Mouse (Mus musculus) kidney, embryonic 14.5 days (tissue): ENCODE results near the gene Vangl1. TPM values are rescaled to one million over a fixed set of nuclear protein-coding genes. Genes with fewer than 3 reads are reported as not detected.

Experiments
- ATAC-seq: fragments of 200-750 bp; cut with Nextera tagmentation; 2 replicates; pipeline ENCODE4 v1.8.0; 2017; ENCODE audit warnings: moderate number of reproducible peaks, mild to moderate bottlenecking, moderate TSS enrichment, moderate library complexity; ENCODE audit not compliant: low FRiP score, low TSS enrichment
- H3K27ac ChIP-seq: fragments of 300-500 bp; sonication (generic); 2 replicates; pipeline ENCODE4 v1.5.1; 2014; ENCODE audit warnings: low read depth, mild to moderate bottlenecking, low read length, moderate library complexity, mixed read lengths
- H3K27me3 ChIP-seq: fragments of 300-500 bp; sonication (generic); 2 replicates; pipeline ENCODE4 v1.6.1; 2014; ENCODE audit warnings: mild to moderate bottlenecking, low read length; ENCODE audit not compliant: control insufficient read depth, insufficient read depth
- H3K36me3 ChIP-seq: fragments of 300-500 bp; sonication (generic); 2 replicates; pipeline ENCODE4 v1.6.1; 2014; ENCODE audit warnings: low read length, mixed read lengths; ENCODE audit not compliant: control insufficient read depth, insufficient read depth
- H3K4me1 ChIP-seq: fragments of 300-500 bp; sonication (generic); 2 replicates; pipeline ENCODE4 v1.6.1; 2014; ENCODE audit warnings: low read length, mixed read lengths; ENCODE audit not compliant: control insufficient read depth, insufficient read depth
- H3K4me2 ChIP-seq: fragments of 300-500 bp; sonication (generic); replicated peaks from 2 replicates; pipeline ENCODE4 v1.6.1; 2014; ENCODE audit warnings: low read depth, mild to moderate bottlenecking, low read length
- H3K4me3 ChIP-seq: fragments of 300-500 bp; sonication (generic); 2 replicates; pipeline ENCODE4 v1.5.1; 2014; ENCODE audit warnings: mild to moderate bottlenecking, low read length
- H3K9ac ChIP-seq: fragments of 300-500 bp; sonication (generic); 2 replicates; pipeline ENCODE4 v1.6.1; 2014; ENCODE audit warnings: low read depth, mild to moderate bottlenecking, low read length, moderate library complexity
- H3K9me3 ChIP-seq: fragments of 300-500 bp; sonication (generic); 2 replicates; pipeline ENCODE4 v1.6.1; 2016; ENCODE audit warnings: low read length; ENCODE audit not compliant: control insufficient read depth
- WGBS: fragments of 180-500 bp; shearing (Covaris S2); extraction: QIAGEN DNeasy Blood & Tissue Kit; methylation state at CpG from one replicate; pipeline ENCODE4 v1.1.7; 2014; 5-methylcytosine and 5-hydroxymethylcytosine counted together
- polyA plus RNA-seq: library from polyadenylated mRNA; unstranded; fragments of >200 nt; fragmentation: Nextera tagmentation; extraction: Ambion mirVana; gene quantifications from 2 replicates; pipeline ENCODE4 v1.2.1, GENCODE M21; 2014

Vangl1 gene
- polyA plus RNA-seq, 1 experiment from 2014 or later, result 22.4 TPM

- Histone ChIP-seq H3K27me3 (no peaks in the 10 kb centered on the region), H3K9ac (no peak overlapping the region), H3K4me1 (no peaks in the 10 kb centered on the region), H3K9me3 (peaks cover under 1% of the 10 kb centered on the region; the same call in 1 of the 2 replicates), H3K4me2 (no peak overlapping the region), H3K36me3 (no peaks in the 10 kb centered on the region), H3K27ac (no peak overlapping the region), H3K4me3 (no peak overlapping the region)
- no peak for ATAC-seq
- WGBS, result 86% methylated on average over 8 of the region's 8 CpGs
Measured at GRCm38 (mm10) chr3:102222756-102223155, 18.3 kb upstream of the Vangl1 start.

DNA sequence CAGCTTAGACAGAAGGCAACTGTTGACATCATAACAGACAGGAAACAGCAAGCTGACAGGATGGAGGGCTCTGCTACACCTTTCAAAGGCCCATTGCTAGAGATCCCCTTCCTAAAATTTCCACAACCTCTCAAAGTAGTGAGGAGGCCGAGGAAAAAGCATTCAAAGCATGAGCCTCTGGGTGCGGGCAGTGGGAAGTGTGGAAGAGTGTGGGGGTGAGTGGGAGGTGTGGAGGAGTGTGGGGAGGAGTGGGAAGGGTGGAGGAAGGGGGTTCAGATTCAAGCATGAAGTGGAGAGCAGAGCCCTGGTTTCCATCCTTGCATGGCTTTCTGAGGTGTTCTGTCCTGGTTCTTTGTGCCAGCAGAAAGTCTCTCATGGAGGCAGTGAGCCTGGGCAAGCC, 13.8 kb upstream of the Vangl1 start:
- Histone ChIP-seq H3K36me3 (no peaks in the 10 kb centered on the region), H3K4me1 (no peaks in the 10 kb centered on the region), H3K4me2 (no peak overlapping the region), H3K9me3 (no peaks in the 10 kb centered on the region), H3K4me3 (no peak overlapping the region), H3K27me3 (no peaks in the 10 kb centered on the region), H3K27ac (no peak overlapping the region), H3K9ac (no peak overlapping the region)
- no peak for ATAC-seq
- WGBS, result 74% methylated on average over 2 of the region's 2 CpGs

- Histone ChIP-seq H3K9ac (no peak overlapping the region), H3K4me3 (no peak overlapping the region), H3K4me1 (no peaks in the 10 kb centered on the region), H3K27me3 (no peaks in the 10 kb centered on the region), H3K36me3 (no peaks in the 10 kb centered on the region), H3K27ac (no peak overlapping the region), H3K4me2 (no peak overlapping the region), H3K9me3 (no peaks in the 10 kb centered on the region)
- no peak for ATAC-seq
- WGBS, result 86% methylated on average over 4 of the region's 4 CpGs
Measured at GRCm38 (mm10) chr3:102214736-102215135, 10.2 kb upstream of the Vangl1 start.

GRCm38 (mm10) chr3:102214299-102214698, 9.8 kb upstream of the Vangl1 start:
- H3K27ac ChIP-seq, result no peak overlapping the region
- H3K4me1 ChIP-seq, result no peaks in the 10 kb centered on the region
- H3K4me2 ChIP-seq, result no peak overlapping the region
- no peaks in the 10 kb centered on the region for H3K27me3 ChIP-seq
- no peak for ATAC-seq
- H3K36me3 ChIP-seq, result no peaks in the 10 kb centered on the region
- H3K4me3 ChIP-seq, result no peak overlapping the region
- 66% methylated on average over 4 of the region's 4 CpGs for WGBS
- H3K9ac ChIP-seq, result no peak overlapping the region
- no peaks in the 10 kb centered on the region for H3K9me3 ChIP-seq

DNA sequence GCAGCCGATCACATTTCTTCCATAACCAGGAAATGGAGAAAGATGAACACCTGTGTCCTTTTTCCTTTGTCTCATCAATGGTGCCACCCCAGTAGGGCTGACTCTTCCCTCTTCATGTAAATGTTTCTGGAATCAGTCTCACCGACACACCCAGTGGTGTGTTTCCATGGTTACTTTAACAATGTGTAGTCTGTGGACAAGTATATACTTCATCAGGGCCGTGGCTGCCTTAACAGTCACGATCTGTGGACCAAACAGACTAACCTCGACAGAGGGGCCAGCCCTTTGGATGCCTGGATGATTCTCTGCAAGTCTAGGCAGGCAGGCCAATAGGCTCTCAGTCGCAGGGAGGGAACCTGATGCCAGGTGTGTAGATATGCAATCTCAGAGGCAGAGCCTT, 8.4 kb upstream of the Vangl1 start:
- Histone ChIP-seq H3K4me1 (no peaks in the 10 kb centered on the region), H3K9ac (no peak overlapping the region), H3K27me3 (no peaks in the 10 kb centered on the region), H3K4me2 (no peak overlapping the region), H3K9me3 (no peaks in the 10 kb centered on the region), H3K36me3 (no peaks in the 10 kb centered on the region), H3K4me3 (no peak overlapping the region), H3K27ac (no peak overlapping the region)
- 74% methylated on average over 6 of the region's 6 CpGs for WGBS
- no peak for ATAC-seq

DNA sequence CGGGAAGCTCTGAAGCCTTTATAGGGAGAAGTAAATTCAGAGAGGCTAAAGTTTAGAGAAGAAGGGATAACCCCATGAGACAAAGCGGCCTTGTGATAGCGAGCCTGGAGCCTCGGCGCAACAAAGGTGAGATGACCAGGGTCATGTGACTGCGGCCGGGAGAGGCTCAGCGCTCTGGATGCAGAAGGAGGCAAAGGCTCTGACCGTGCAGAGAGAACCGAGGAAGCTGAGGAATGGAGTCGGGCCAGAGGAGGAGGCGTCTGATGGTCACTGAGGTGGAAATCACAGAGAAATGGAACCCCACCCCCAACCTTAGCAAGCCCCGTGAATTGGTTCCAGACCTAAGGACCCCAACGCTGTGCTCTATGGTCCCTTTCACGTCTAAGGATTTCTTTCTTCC, 7.8 kb upstream of the Vangl1 start:
- Histone ChIP-seq H3K27ac (no peak overlapping the region), H3K9ac (no peak overlapping the region), H3K4me2 (no peak overlapping the region), H3K27me3 (no peaks in the 10 kb centered on the region), H3K4me1 (no peaks in the 10 kb centered on the region), H3K36me3 (no peaks in the 10 kb centered on the region), H3K9me3 (no peaks in the 10 kb centered on the region), H3K4me3 (no peak overlapping the region)
- WGBS, result 87% methylated on average over 15 of the region's 15 CpGs
- ATAC-seq, result no peak

DNA sequence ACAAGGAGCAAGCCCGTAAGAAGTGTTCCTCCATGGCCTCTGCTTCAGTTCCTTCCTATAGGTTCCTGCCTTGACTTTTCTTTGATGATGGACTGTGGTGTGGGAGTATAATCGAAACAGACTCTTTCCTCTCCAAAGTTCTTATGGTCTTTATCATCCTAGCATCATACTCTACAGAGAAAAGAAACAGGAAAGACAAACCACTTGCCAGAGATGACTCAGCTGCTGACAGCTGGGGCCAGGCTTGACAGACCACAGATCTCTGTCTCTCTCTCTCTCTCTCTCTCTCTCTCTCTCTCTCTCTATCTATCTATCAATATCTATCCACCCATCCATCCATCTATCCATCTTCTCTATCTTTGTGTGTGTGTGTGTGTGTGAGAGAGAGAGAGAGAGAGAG, 6.8 kb upstream of the Vangl1 start:
- Histone ChIP-seq H3K27ac (no peak overlapping the region), H3K27me3 (no peaks in the 10 kb centered on the region), H3K9ac (no peak overlapping the region), H3K9me3 (no peaks in the 10 kb centered on the region), H3K36me3 (no peaks in the 10 kb centered on the region), H3K4me1 (no peaks in the 10 kb centered on the region), H3K4me3 (no peak overlapping the region), H3K4me2 (no peak overlapping the region)
- no peak for ATAC-seq
- WGBS, result 92% methylated on average over 2 of the region's 2 CpGs

- H3K4me1 ChIP-seq, result no peaks in the 10 kb centered on the region
- no peak overlapping the region for H3K4me2 ChIP-seq
- H3K9ac ChIP-seq, result no peak overlapping the region
- no peak overlapping the region for H3K27ac ChIP-seq
- H3K36me3 ChIP-seq, result no peaks in the 10 kb centered on the region
- ATAC-seq, result no peak
- H3K9me3 ChIP-seq, result no peaks in the 10 kb centered on the region
- H3K4me3 ChIP-seq, result no peak overlapping the region
- WGBS, result 67% methylated on average over 3 of the region's 3 CpGs
- 0 out of 2 replicates have a peak, but pooled peaks cover 2% of the 10 kb centered on the region for H3K27me3 ChIP-seq
Measured at GRCm38 (mm10) chr3:102210775-102211174, 6.3 kb upstream of the Vangl1 start.

DNA sequence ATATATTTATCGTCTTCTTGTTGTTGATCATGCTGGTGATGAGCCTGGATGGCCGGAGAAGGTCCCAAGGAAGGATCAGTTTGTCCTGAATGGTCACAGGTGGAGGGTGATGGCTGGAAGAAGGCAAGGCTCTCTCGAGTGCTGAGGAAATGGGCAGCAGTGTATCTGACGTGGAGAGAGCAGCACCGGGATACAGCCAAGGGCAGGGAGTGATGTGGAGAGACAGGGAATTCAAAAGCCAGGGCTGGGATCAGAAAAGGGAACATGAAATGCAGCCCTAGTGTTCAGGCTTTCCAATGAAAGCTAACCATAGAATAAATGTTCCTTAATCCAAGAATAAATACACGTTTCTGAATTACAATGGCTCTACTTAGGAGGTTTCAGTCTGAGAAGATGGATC, 4.4 kb upstream of the Vangl1 start:
- Histone ChIP-seq H3K9ac (no peak overlapping the region), H3K27ac (no peak overlapping the region), H3K36me3 (no peaks in the 10 kb centered on the region), H3K9me3 (no peaks in the 10 kb centered on the region), H3K4me1 (peaks cover 5% of the 10 kb centered on the region; the same call in 1 of the 2 replicates), H3K27me3 (0 out of 2 replicates have a peak, but pooled peaks cover 6% of the 10 kb centered on the region), H3K4me2 (no peak overlapping the region), H3K4me3 (no peak overlapping the region)
- no peak for ATAC-seq
- 80% methylated on average over 6 of the region's 6 CpGs for WGBS
